ENCODE assay signal across 8 mouse cellular contexts in the genomic region with DNA sequence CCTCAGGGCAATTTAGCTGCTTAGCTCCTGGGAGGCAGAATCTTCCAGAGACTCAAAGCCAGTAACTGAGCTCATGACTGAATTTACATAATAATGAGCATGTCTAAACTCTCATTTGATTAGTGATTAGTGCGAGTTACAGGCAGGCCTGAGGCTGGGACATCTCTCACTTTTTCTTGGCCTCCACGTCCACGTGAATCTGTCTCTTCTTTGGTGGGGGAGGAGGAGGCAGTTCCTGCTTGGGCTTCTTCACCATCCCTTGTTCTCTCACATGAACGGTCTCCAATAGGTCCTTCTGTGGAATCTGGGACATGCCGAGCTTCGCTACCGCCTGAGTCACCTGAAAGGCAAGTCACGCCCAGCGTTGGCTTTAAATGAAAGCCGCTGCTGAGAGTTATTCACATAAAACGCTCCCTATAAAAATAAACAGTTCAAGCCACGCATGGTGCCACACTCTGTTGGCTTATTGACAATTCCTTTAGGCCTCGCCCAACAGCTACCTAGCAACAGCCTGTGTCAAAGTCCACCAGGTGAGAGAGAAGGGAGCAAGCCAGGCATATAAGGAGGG.
DNase-seq lines count a peak whose midpoint lies in the region; ATAC-seq lines count a peak whose summit lies in the region.

No protein-coding gene starts in this region.

- no peak for DNase-seq in limb, embryonic 10.5 days (ENCODE audit: low spot score)
- DNase-seq in hindbrain, embryonic 11.5 days (ENCODE audit: low spot score): no peak
- DNase-seq in right cerebral cortex, postnatal 10 days (ENCODE audit: low spot score in 2 of 2): no peak
- no peak for DNase-seq in heart, postnatal 4 days

- no peak for ATAC-seq in limb, embryonic 12.5 days (ENCODE audit: insufficient number of reproducible peaks, insufficient read depth, low FRiP score, low TSS enrichment, low read depth)
- peak; percentile 34; the same call in 1 of the 2 replicates for ATAC-seq in hindbrain, embryonic 11.5 days (ENCODE audit: low FRiP score)
- peak; percentile 54; the same call in 1 of the 2 replicates for ATAC-seq in limb, embryonic 13.5 days (ENCODE audit: low FRiP score, low read depth)
- peak; percentile 91 for ATAC-seq in stomach, embryonic 14.5 days (ENCODE audit: insufficient number of reproducible peaks, insufficient read depth, low FRiP score, low read depth)
- ATAC-seq in CD4-positive, CD25-positive, alpha-beta regulatory T cell, adult 4 months: no peak

- no peaks in the 10 kb centered on the region for H3K27me3 ChIP-seq in limb, embryonic 12.5 days
- no peaks in the 10 kb centered on the region for H3K27me3 ChIP-seq in limb, embryonic 10.5 days (ENCODE audit: low read depth, poor library complexity, severe bottlenecking)
- H3K27me3 ChIP-seq in hindbrain, embryonic 11.5 days (ENCODE audit: control insufficient read depth, insufficient read depth, low read length): no peaks in the 10 kb centered on the region
- no peaks in the 10 kb centered on the region for H3K27me3 ChIP-seq in limb, embryonic 13.5 days
- H3K27me3 ChIP-seq in stomach, embryonic 14.5 days (ENCODE audit: control insufficient read depth, insufficient read depth, low read length): no peaks in the 10 kb centered on the region

- no peaks in the 10 kb centered on the region for H3K9me3 ChIP-seq in limb, embryonic 12.5 days
- H3K9me3 ChIP-seq in limb, embryonic 10.5 days (replicated peaks): no peaks in the 10 kb centered on the region
- H3K9me3 ChIP-seq in hindbrain, embryonic 11.5 days (ENCODE audit: control insufficient read depth, low read length): no peaks in the 10 kb centered on the region
- no peaks in the 10 kb centered on the region for H3K9me3 ChIP-seq in limb, embryonic 13.5 days
- no peaks in the 10 kb centered on the region for H3K9me3 ChIP-seq in stomach, embryonic 14.5 days (ENCODE audit: control insufficient read depth, low read depth, low read length)

- H3K4me1 ChIP-seq in limb, embryonic 12.5 days (replicated peaks): peaks cover 13% of the 10 kb centered on the region
- H3K4me1 ChIP-seq in limb, embryonic 10.5 days: peaks cover 9% of the 10 kb centered on the region; the same call in 1 of the 2 replicates
- peaks cover 2% of the 10 kb centered on the region; the same call in 1 of the 2 replicates for H3K4me1 ChIP-seq in hindbrain, embryonic 11.5 days (replicated peaks; ENCODE audit: control insufficient read depth, insufficient read depth, low read length)
- peaks cover 19% of the 10 kb centered on the region for H3K4me1 ChIP-seq in limb, embryonic 13.5 days
- H3K4me1 ChIP-seq in stomach, embryonic 14.5 days (ENCODE audit: control insufficient read depth, insufficient read depth, low read length): no peaks in the 10 kb centered on the region

- 55% methylated on average over 13 of the region's 13 CpGs for WGBS in limb, embryonic 12.5 days
- WGBS in limb, embryonic 10.5 days: 87% methylated on average over 13 of the region's 13 CpGs
- 60% methylated on average over 13 of the region's 13 CpGs for WGBS in hindbrain, embryonic 11.5 days
- 53% methylated on average over 13 of the region's 13 CpGs for WGBS in limb, embryonic 13.5 days
- WGBS in stomach, embryonic 14.5 days: 71% methylated on average over 13 of the region's 13 CpGs

- no peak overlapping the region for H3K4me3 ChIP-seq in limb, embryonic 12.5 days (replicated peaks)
- no peak overlapping the region for H3K4me3 ChIP-seq in limb, embryonic 10.5 days
- H3K4me3 ChIP-seq in hindbrain, embryonic 11.5 days (ENCODE audit: low read depth, low read length): no peak overlapping the region
- no peak overlapping the region for H3K4me3 ChIP-seq in limb, embryonic 13.5 days
- no peak overlapping the region for H3K4me3 ChIP-seq in stomach, embryonic 14.5 days (ENCODE audit: low read depth, low read length)

- H3K9ac ChIP-seq in limb, embryonic 12.5 days (replicated peaks): no peak overlapping the region
- H3K9ac ChIP-seq in hindbrain, embryonic 11.5 days (ENCODE audit: low read depth, low read length): no peak overlapping the region
- H3K9ac ChIP-seq in limb, embryonic 13.5 days: no peak overlapping the region
- no peak overlapping the region for H3K9ac ChIP-seq in stomach, embryonic 14.5 days (replicated peaks; ENCODE audit: low read depth, low read length)

- 0 out of 2 replicates have a peak overlapping the region, but pooled peaks have one; percentile 6 for H3K4me2 ChIP-seq in limb, embryonic 12.5 days
- no peak overlapping the region for H3K4me2 ChIP-seq in hindbrain, embryonic 11.5 days (replicated peaks; ENCODE audit: low read depth, low read length)
- no peak overlapping the region for H3K4me2 ChIP-seq in limb, embryonic 13.5 days (replicated peaks)
- H3K4me2 ChIP-seq in stomach, embryonic 14.5 days (replicated peaks; ENCODE audit: low read depth, low read length): no peak overlapping the region

- peaks cover 14% of the 10 kb centered on the region; the same call in 1 of the 2 replicates for H3K36me3 ChIP-seq in limb, embryonic 12.5 days
- peaks cover 31% of the 10 kb centered on the region for H3K36me3 ChIP-seq in limb, embryonic 10.5 days
- H3K36me3 ChIP-seq in hindbrain, embryonic 11.5 days (ENCODE audit: control insufficient read depth, insufficient read depth, low read length): no peaks in the 10 kb centered on the region
- H3K36me3 ChIP-seq in limb, embryonic 13.5 days: peaks cover 45% of the 10 kb centered on the region
- peaks cover 9% of the 10 kb centered on the region; the same call in 1 of the 2 replicates for H3K36me3 ChIP-seq in stomach, embryonic 14.5 days (ENCODE audit: control insufficient read depth, insufficient read depth, low read length)

- H3K27ac ChIP-seq in limb, embryonic 12.5 days: no peak overlapping the region
- H3K27ac ChIP-seq in limb, embryonic 10.5 days: no peak overlapping the region
- H3K27ac ChIP-seq in hindbrain, embryonic 11.5 days (ENCODE audit: low read depth, low read length): 0 out of 2 replicates have a peak overlapping the region, but pooled peaks have one; percentile 17
- H3K27ac ChIP-seq in limb, embryonic 13.5 days: peak overlapping the region; percentile 45; the same call in 1 of the 2 replicates
- peak overlapping the region; percentile 6 for H3K27ac ChIP-seq in stomach, embryonic 14.5 days (ENCODE audit: low read length)

Comparison
In these comparisons a context has a peak if more than half of its experiments do, and no peak if none do; other contexts are left out.
1. ATAC-seq: peak in hindbrain, embryonic 11.5 days (single experiment), limb, embryonic 13.5 days (single experiment) and stomach, embryonic 14.5 days (single experiment); none in limb, embryonic 12.5 days (single experiment) and CD4-positive, CD25-positive, alpha-beta regulatory T cell, adult 4 months (single experiment).
2. H3K27ac ChIP-seq: peak in hindbrain, embryonic 11.5 days (single experiment), limb, embryonic 13.5 days (single experiment) and stomach, embryonic 14.5 days (single experiment); none in limb, embryonic 12.5 days (single experiment) and limb, embryonic 10.5 days (single experiment).